Mouse (Mus musculus): Measurements from ENCODE around the gene Sox18. TPM values are rescaled to one million over a fixed set of nuclear protein-coding genes. Genes with fewer than 3 reads are reported as not detected.

Gene Sox18
- polyA plus RNA-seq, 1 experiment from 2014 or later = 53.6 TPM

- ATAC-seq (replicated peaks; ENCODE audit: extremely low read depth, insufficient read depth, low FRiP score) = no peak
- Histone ChIP-seq H3K27ac (ENCODE audit: low read length) (no peak overlapping the region), H3K36me3 (ENCODE audit: control insufficient read depth, insufficient read depth) (no peaks in the 10 kb centered on the region), H3K9ac (ENCODE audit: low read length) (no peak overlapping the region), H3K27me3 (ENCODE audit: control insufficient read depth, insufficient read depth, low read length) (no peaks in the 10 kb centered on the region), H3K4me2 (ENCODE audit: low read depth, low read length) (no peak overlapping the region), H3K9me3 (replicated peaks; ENCODE audit: control insufficient read depth, low read length) (no peaks in the 10 kb centered on the region), H3K4me1 (ENCODE audit: control insufficient read depth, insufficient read depth, low read length) (peaks cover 3% of the 10 kb centered on the region; the same call in 1 of the 2 replicates), H3K4me3 (ENCODE audit: low read length) (no peak overlapping the region)
- 64% methylated on average over 33 of the region's 33 CpGs for WGBS
These were observed 25.5 kb upstream of the Sox18 start for GRCm38 (mm10) chr2:181696801-181697420.

- H3K36me3 ChIP-seq (ENCODE audit: control insufficient read depth, insufficient read depth) = no peaks in the 10 kb centered on the region
- H3K4me1 ChIP-seq (ENCODE audit: control insufficient read depth, insufficient read depth, low read length) = peaks cover 3% of the 10 kb centered on the region; the same call in 1 of the 2 replicates
- no peak overlapping the region for H3K4me3 ChIP-seq (ENCODE audit: low read length)
- no peak overlapping the region for H3K4me2 ChIP-seq (ENCODE audit: low read depth, low read length)
- WGBS = 70% methylated on average over 1 of the region's 1 CpGs
- ATAC-seq (replicated peaks; ENCODE audit: extremely low read depth, insufficient read depth, low FRiP score) = no peak
- H3K27ac ChIP-seq (ENCODE audit: low read length) = no peak overlapping the region
- no peak overlapping the region for H3K9ac ChIP-seq (ENCODE audit: low read length)
- H3K9me3 ChIP-seq (replicated peaks; ENCODE audit: control insufficient read depth, low read length) = no peaks in the 10 kb centered on the region
- no peaks in the 10 kb centered on the region for H3K27me3 ChIP-seq (ENCODE audit: control insufficient read depth, insufficient read depth, low read length)
These were observed 24.3 kb upstream of the Sox18 start for GRCm38 (mm10) chr2:181695776-181696175.

- H3K4me2 ChIP-seq (ENCODE audit: low read depth, low read length) = peak overlapping the region; percentile 96
- H3K4me3 ChIP-seq (ENCODE audit: low read length) = no peak overlapping the region
- H3K4me1 ChIP-seq (ENCODE audit: control insufficient read depth, insufficient read depth, low read length) = peaks cover 3% of the 10 kb centered on the region; the same call in 1 of the 2 replicates
- no peaks in the 10 kb centered on the region for H3K9me3 ChIP-seq (replicated peaks; ENCODE audit: control insufficient read depth, low read length)
- no peak for ATAC-seq (replicated peaks; ENCODE audit: extremely low read depth, insufficient read depth, low FRiP score)
- H3K27ac ChIP-seq (ENCODE audit: low read length) = no peak overlapping the region
- no peaks in the 10 kb centered on the region for H3K27me3 ChIP-seq (ENCODE audit: control insufficient read depth, insufficient read depth, low read length)
- no peaks in the 10 kb centered on the region for H3K36me3 ChIP-seq (ENCODE audit: control insufficient read depth, insufficient read depth)
- WGBS = 84% methylated on average over 3 of the region's 3 CpGs
- H3K9ac ChIP-seq (ENCODE audit: low read length) = no peak overlapping the region
These were observed 23.1 kb upstream of the Sox18 start for GRCm38 (mm10) chr2:181694581-181694980.

DNA sequence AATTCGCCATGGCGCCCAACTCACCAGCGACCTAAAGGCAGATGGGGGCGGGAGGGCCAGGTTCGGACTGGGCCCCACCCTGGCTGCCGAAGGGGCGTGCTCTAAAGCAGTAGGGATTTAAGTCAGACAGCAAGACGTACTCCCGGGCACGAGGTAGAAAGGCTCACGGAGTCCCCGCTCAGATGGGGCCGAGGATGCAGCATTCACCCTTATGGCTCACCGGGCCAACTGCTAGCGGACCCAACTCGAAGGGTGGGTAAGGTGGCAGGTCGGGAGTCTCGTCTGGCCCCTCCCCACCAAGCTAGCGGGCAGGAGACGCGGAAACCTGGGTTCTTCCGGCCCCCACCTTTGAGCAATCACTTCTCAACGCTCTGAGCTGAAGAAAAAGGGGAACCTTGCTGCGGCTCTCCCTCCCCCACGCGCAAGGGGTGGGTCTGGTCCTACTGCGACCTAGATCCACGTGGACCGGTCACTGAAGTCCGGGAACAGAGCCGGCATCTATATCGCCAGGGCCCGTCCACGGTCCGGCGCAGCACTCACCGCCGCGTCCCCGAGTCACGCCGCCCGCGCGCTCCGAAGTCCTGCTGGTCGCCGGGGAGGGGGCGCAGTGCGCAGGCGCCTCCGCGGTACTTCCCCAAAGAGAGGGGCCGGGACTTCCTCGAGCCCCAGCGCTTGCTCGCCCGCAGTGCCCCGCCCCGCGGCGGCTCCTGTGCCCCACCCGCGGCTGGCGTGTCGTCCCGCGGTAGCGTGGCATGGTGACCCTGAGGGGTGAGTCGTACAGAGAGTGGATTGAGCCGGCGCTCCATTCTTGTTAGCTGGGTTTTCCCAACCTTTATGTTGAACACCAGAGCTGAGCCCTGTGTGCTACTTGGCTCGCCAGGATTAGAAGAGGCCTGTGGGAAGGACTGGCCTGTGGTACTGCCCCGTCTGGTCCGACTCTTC lies 22.2 kb upstream of the Sox18 start, which contains the start of gene Rgs19:
Rgs19 (minus strand) TSS at position 639 of the 942 bp plus-strand sequence.
- Histone ChIP-seq H3K27ac (ENCODE audit: low read length) (peak within 1 kb of the TSS; percentile 57), H3K9me3 (replicated peaks; ENCODE audit: control insufficient read depth, low read length) (no peaks in the 10 kb centered on the region), H3K27me3 (ENCODE audit: control insufficient read depth, insufficient read depth, low read length) (no peaks in the 10 kb centered on the region), H3K4me2 (ENCODE audit: low read depth, low read length) (peak within 1 kb of the TSS; percentile 96), H3K4me3 (ENCODE audit: low read length) (peak within 1 kb of the TSS; percentile 76), H3K9ac (ENCODE audit: low read length) (peak within 1 kb of the TSS; percentile 82), H3K4me1 (ENCODE audit: control insufficient read depth, insufficient read depth, low read length) (peaks cover 3% of the 10 kb centered on the region; the same call in 1 of the 2 replicates), H3K36me3 (ENCODE audit: control insufficient read depth, insufficient read depth) (peaks cover 6% of the 10 kb centered on the region; the same call in 1 of the 2 replicates)
- WGBS = under 1% methylated on average over 75 of the region's 75 CpGs
- ATAC-seq (replicated peaks; ENCODE audit: extremely low read depth, insufficient read depth, low FRiP score) = peak; percentile 88

DNA sequence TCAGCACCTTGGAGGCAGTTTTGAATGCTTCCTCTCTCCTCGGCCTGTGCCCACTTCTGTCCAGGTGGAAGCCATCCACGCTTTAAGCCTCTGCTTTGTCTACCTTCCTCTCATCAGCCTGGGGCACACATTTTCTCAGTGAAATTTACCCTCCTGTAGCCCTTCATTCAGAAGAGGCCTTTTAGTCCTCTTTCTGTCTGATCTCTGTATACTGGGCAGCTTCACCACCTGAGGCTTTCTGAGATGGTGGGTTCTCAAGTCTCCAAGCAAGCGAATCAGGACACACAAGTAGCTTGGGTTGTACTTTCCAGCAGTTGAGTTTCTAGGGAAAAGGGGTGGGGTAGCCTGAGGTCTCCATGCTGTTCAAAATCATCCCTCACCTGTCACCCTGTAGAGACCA lies 20.9 kb upstream of the Sox18 start:
- Histone ChIP-seq H3K36me3 (ENCODE audit: control insufficient read depth, insufficient read depth) (peaks cover 12% of the 10 kb centered on the region; the same call in 1 of the 2 replicates), H3K9me3 (replicated peaks; ENCODE audit: control insufficient read depth, low read length) (no peaks in the 10 kb centered on the region), H3K27me3 (ENCODE audit: control insufficient read depth, insufficient read depth, low read length) (no peaks in the 10 kb centered on the region), H3K4me1 (ENCODE audit: control insufficient read depth, insufficient read depth, low read length) (peaks cover 3% of the 10 kb centered on the region; the same call in 1 of the 2 replicates), H3K9ac (ENCODE audit: low read length) (no peak overlapping the region), H3K4me3 (ENCODE audit: low read length) (no peak overlapping the region), H3K4me2 (ENCODE audit: low read depth, low read length) (peak overlapping the region; percentile 96; the same call in 1 of the 2 replicates), H3K27ac (ENCODE audit: low read length) (no peak overlapping the region)
- no peak for ATAC-seq (replicated peaks; ENCODE audit: extremely low read depth, insufficient read depth, low FRiP score)
- 88% methylated on average over 3 of the region's 3 CpGs for WGBS

DNA sequence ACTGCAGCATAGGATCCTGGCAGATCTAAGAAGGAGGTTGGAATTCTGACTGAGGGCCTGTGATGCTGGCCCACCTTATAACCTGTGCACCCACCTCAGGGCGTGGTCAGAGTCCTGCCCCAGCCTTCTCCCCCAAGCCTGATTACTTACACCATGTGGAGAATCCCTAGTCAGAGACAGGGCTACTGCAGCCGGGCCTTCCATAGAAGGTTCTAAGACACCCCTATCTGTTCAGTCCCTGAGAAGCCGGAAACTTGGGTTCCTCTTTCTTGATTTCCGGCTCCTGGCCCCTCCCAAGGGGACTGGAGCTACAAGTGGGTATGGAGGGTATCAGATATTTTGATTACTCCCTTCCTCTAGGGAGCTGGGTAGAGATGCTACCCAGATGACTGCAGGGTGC lies 20.1 kb upstream of the Sox18 start:
- no peak overlapping the region for H3K4me3 ChIP-seq (ENCODE audit: low read length)

DNA sequence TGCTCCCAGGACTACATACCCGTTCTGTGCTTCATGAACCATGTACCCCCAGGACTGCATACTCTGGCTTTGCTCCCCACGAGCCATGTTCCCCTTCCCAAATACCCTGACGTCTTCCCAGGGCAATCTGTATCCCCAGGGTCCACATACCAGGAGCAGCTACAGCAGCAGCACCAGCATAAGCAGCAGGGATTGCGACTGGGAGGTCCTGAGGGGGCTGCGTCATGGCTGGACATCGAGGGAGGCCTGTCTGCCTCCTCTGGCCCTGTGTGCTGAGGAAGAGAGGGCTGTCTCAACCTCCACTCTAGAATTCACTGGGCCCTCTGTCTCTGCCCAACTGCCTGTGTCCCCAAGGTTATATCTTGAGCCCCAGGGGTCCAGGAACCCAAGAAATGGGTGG lies 19.6 kb upstream of the Sox18 start:
- H3K4me3 ChIP-seq (ENCODE audit: low read length) = no peak overlapping the region
- H3K4me2 ChIP-seq (ENCODE audit: low read depth, low read length) = no peak overlapping the region
- no peaks in the 10 kb centered on the region for H3K27me3 ChIP-seq (ENCODE audit: control insufficient read depth, insufficient read depth, low read length)
- no peak overlapping the region for H3K27ac ChIP-seq (ENCODE audit: low read length)
- no peaks in the 10 kb centered on the region for H3K9me3 ChIP-seq (replicated peaks; ENCODE audit: control insufficient read depth, low read length)
- ATAC-seq (replicated peaks; ENCODE audit: extremely low read depth, insufficient read depth, low FRiP score) = no peak
- no peak overlapping the region for H3K9ac ChIP-seq (ENCODE audit: low read length)
- H3K4me1 ChIP-seq (ENCODE audit: control insufficient read depth, insufficient read depth, low read length) = peaks cover 3% of the 10 kb centered on the region; the same call in 1 of the 2 replicates
- 81% methylated on average over 6 of the region's 6 CpGs for WGBS
- H3K36me3 ChIP-seq (ENCODE audit: control insufficient read depth, insufficient read depth) = peaks cover 12% of the 10 kb centered on the region; the same call in 1 of the 2 replicates

More for the DNA sequence above, 20.1 kb upstream of the Sox18 start:
- no peak for ATAC-seq (replicated peaks; ENCODE audit: extremely low read depth, insufficient read depth, low FRiP score)
- Histone ChIP-seq H3K9ac (ENCODE audit: low read length) (no peak overlapping the region), H3K4me2 (ENCODE audit: low read depth, low read length) (0 out of 2 replicates have a peak overlapping the region, but pooled peaks have one; percentile 10), H3K27ac (ENCODE audit: low read length) (no peak overlapping the region), H3K27me3 (ENCODE audit: control insufficient read depth, insufficient read depth, low read length) (no peaks in the 10 kb centered on the region), H3K9me3 (replicated peaks; ENCODE audit: control insufficient read depth, low read length) (no peaks in the 10 kb centered on the region), H3K4me1 (ENCODE audit: control insufficient read depth, insufficient read depth, low read length) (peaks cover 3% of the 10 kb centered on the region; the same call in 1 of the 2 replicates), H3K36me3 (ENCODE audit: control insufficient read depth, insufficient read depth) (peaks cover 12% of the 10 kb centered on the region; the same call in 1 of the 2 replicates)
- WGBS = 72% methylated on average over 4 of the region's 4 CpGs

DNA sequence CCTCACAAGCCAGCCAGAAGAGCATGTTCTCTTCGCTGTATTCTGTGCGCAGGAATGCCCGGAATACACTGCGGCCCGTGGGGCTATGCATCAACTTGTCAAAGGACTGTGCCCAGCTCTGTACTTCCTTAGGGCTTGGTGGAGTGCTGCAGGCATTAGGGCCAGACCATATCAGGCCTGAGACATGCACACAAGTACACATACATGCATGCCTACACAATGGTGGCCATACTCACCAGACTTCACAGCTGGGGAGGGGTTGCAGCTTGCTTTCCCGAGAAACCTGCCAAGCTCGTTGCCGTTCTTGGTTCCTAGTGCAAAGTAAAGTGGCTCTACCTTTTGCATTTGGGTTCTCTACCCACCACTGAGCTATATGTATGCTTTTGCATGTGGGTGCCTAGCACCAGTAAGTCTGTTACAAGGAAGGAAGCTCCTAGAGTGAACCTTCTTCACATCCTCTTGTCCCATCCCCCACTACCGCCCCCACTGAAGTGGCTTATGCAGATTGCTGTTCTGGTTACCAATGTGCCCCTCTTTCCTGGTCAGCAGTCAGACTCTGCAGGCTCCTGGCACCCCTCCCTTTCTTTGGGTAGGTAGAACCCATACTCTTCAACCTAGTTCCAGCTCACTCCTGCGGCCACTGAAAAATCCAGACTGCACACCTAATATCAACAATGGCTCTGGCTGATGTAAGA lies 18.2 kb upstream of the Sox18 start:
- ATAC-seq (replicated peaks; ENCODE audit: extremely low read depth, insufficient read depth, low FRiP score) = no peak
- 89% methylated on average over 10 of the region's 10 CpGs for WGBS
- Histone ChIP-seq H3K9ac (ENCODE audit: low read length) (no peak overlapping the region), H3K27me3 (ENCODE audit: control insufficient read depth, insufficient read depth, low read length) (no peaks in the 10 kb centered on the region), H3K4me3 (ENCODE audit: low read length) (no peak overlapping the region), H3K9me3 (replicated peaks; ENCODE audit: control insufficient read depth, low read length) (no peaks in the 10 kb centered on the region), H3K27ac (ENCODE audit: low read length) (no peak overlapping the region), H3K36me3 (ENCODE audit: control insufficient read depth, insufficient read depth) (peaks cover 13% of the 10 kb centered on the region; the same call in 1 of the 2 replicates), H3K4me2 (ENCODE audit: low read depth, low read length) (no peak overlapping the region), H3K4me1 (ENCODE audit: control insufficient read depth, insufficient read depth, low read length) (peaks cover 3% of the 10 kb centered on the region; the same call in 1 of the 2 replicates)

Measured in heart, embryonic 16.5 days (tissue).